Mouse (Mus musculus) heart, embryonic 11.5 days (tissue): Measurements from ENCODE around the gene 1700025G04Rik. TPM values are rescaled to one million over a fixed set of nuclear protein-coding genes. Genes with fewer than 3 reads are reported as not detected.

Source experiments
- ATAC-seq: fragments of 200-750 bp; cut with Nextera tagmentation; replicated peaks from 2 replicates; pipeline ENCODE4 v1.8.0; 2017; ENCODE audit warnings: moderate library complexity; ENCODE audit not compliant: insufficient number of reproducible peaks, low FRiP score, low TSS enrichment
- H3K27ac ChIP-seq: fragments of 300-500 bp; sonication (generic); 2 replicates; pipeline ENCODE4 v1.5.1; 2014; ENCODE audit warnings: mild to moderate bottlenecking, low read depth, low read length
- H3K27me3 ChIP-seq: fragments of 300-500 bp; sonication (generic); 2 replicates; pipeline ENCODE4 v1.6.1; 2014; ENCODE audit warnings: mild to moderate bottlenecking, low read length, mixed read lengths; ENCODE audit not compliant: control insufficient read depth, insufficient read depth
- H3K36me3 ChIP-seq: fragments of 300-500 bp; sonication (generic); 2 replicates; pipeline ENCODE4 v1.6.1; 2014; ENCODE audit warnings: mild to moderate bottlenecking, low read length, moderate library complexity, mixed read lengths; ENCODE audit not compliant: control insufficient read depth, insufficient read depth
- H3K4me1 ChIP-seq: fragments of 300-500 bp; sonication (generic); 2 replicates; pipeline ENCODE4 v1.6.1; 2014; ENCODE audit warnings: low read length; ENCODE audit not compliant: control insufficient read depth, insufficient read depth
- H3K4me2 ChIP-seq: fragments of 300-500 bp; sonication (generic); 2 replicates; pipeline ENCODE4 v1.6.1; 2014; ENCODE audit warnings: mild to moderate bottlenecking, moderate library complexity
- H3K4me3 ChIP-seq: fragments of 300-500 bp; sonication (generic); 2 replicates; pipeline ENCODE4 v1.5.1; 2014; ENCODE audit warnings: low read depth, low read length
- H3K9ac ChIP-seq: fragments of 300-500 bp; sonication (generic); 2 replicates; pipeline ENCODE4 v1.6.1; 2014; ENCODE audit warnings: mild to moderate bottlenecking, low read depth, low read length, moderate library complexity
- H3K9me3 ChIP-seq: fragments of 300-500 bp; sonication (generic); replicated peaks from 2 replicates; pipeline ENCODE4 v1.6.1; 2016; ENCODE audit warnings: low read length; ENCODE audit not compliant: control insufficient read depth
- WGBS: fragments of 180-500 bp; shearing (Covaris S2); extraction: QIAGEN DNeasy Blood & Tissue Kit; methylation state at CpG from one replicate; pipeline ENCODE4 v1.1.7; 2014; ENCODE audit not compliant: insufficient replicate concordance; 5-methylcytosine and 5-hydroxymethylcytosine counted together
- polyA plus RNA-seq: library from polyadenylated mRNA; unstranded; fragments of >200 nt; fragmentation: Nextera tagmentation; extraction: Ambion mirVana; gene quantifications from 2 replicates; pipeline ENCODE4 v1.2.1, GENCODE M21; 2014

The 1700025G04Rik gene
- polyA plus RNA-seq, 1 experiment from 2014 or later, result 25.0 TPM

DNA sequence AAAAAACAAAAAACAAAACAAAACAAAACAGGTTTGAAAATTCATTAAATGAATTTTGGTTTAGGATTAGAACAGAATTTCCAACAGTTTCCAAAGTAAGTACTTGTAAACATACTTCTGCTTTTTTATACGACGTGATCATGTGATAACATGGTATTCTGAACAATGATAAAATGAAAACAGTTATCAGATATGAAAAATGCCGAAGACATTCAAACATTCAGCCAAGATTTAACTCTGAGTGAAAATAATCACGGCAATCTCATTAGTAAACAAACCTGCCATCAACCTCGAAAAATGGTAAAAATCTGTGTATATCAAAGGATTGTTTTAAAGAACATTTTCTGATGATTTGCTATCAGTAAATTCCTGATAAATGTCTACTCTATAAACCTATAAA lies 69.9 kb downstream of the 1700025G04Rik start:
- no peaks in the 10 kb centered on the region for H3K27me3 ChIP-seq
- no peak overlapping the region for H3K4me3 ChIP-seq
- H3K36me3 ChIP-seq, result no peaks in the 10 kb centered on the region
- H3K9ac ChIP-seq, result no peak overlapping the region
- no peak for ATAC-seq
- 77% methylated on average over 5 of the region's 5 CpGs for WGBS
- peaks cover 7% of the 10 kb centered on the region; the same call in 1 of the 2 replicates for H3K4me1 ChIP-seq
- no peak overlapping the region for H3K4me2 ChIP-seq
- H3K9me3 ChIP-seq, result no peaks in the 10 kb centered on the region
- no peak overlapping the region for H3K27ac ChIP-seq

DNA sequence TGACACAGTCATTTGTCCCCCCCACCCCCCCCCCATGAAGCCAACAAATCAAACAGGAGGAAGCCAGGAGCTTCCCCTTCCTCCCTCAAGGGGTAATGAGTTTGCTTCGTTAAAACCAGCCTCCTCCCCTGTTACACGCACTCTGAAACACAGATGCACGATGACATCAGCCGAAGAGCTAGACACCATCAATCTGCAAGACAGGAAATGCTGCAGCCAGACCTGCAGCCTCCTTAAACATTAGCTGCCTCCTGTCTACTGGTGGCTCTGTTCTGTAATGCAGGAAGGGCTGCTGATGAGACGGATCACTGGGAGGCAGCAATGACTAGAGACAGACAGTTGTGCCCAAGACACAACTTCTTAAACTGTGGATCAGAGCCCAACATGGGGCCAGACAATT lies 70.7 kb downstream of the 1700025G04Rik start:
- Histone ChIP-seq H3K36me3 (no peaks in the 10 kb centered on the region), H3K4me3 (no peak overlapping the region), H3K9ac (no peak overlapping the region), H3K27me3 (no peaks in the 10 kb centered on the region), H3K9me3 (no peaks in the 10 kb centered on the region), H3K27ac (no peak overlapping the region), H3K4me1 (peaks cover 7% of the 10 kb centered on the region; the same call in 1 of the 2 replicates), H3K4me2 (no peak overlapping the region)
- ATAC-seq, result no peak
- 29% methylated on average over 5 of the region's 5 CpGs for WGBS

DNA sequence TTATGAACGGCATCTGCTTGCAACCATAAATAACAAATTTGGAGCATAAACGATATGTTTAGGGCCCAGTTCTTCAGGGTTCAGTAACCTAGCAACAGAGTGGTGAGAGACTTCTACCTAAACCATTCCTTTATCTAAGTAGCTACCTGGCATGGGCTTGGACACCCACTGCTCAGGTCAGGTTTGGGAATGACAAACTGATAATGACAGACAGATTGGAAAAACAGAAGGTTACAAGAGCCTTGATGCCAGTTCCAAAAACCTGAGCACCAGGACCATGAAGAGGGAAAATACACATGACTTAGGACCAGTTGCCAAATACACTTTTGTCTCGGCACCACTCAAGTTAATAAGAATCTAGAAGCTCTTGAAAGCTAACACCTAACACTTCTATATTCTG lies 71.6 kb downstream of the 1700025G04Rik start:
- no peak overlapping the region for H3K9ac ChIP-seq
- WGBS, result 77% methylated on average over 3 of the region's 3 CpGs
- no peak for ATAC-seq

DNA sequence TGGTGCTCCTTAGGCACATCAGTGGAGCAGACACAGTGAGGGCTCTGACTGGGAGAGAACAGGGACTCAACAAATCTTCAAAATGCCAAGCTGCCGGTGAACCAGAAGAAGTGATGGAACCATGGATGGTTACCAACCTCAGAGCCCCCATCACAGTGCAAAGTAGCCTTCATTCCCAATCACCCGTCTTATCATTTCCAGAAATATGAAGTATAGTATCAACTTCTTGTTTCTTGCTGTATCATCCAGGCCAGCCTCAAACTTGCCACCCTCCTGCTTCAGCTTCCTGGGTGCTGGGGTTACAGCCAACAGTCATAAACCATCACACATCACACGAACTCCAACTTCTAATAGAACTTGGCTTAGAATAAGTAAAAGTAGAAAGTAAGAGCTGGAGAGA lies 73.3 kb downstream of the 1700025G04Rik start:
- ATAC-seq, result no peak
- Histone ChIP-seq H3K4me3 (no peak overlapping the region), H3K27ac (no peak overlapping the region), H3K36me3 (no peaks in the 10 kb centered on the region), H3K9me3 (no peaks in the 10 kb centered on the region), H3K27me3 (no peaks in the 10 kb centered on the region), H3K4me2 (no peak overlapping the region), H3K9ac (no peak overlapping the region), H3K4me1 (peaks cover 7% of the 10 kb centered on the region; the same call in 1 of the 2 replicates)
- 83% methylated on average over 3 of the region's 3 CpGs for WGBS

More for the DNA sequence above, 71.6 kb downstream of the 1700025G04Rik start:
- Histone ChIP-seq H3K4me3 (no peak overlapping the region), H3K4me2 (no peak overlapping the region), H3K4me1 (peaks cover 7% of the 10 kb centered on the region; the same call in 1 of the 2 replicates), H3K36me3 (no peaks in the 10 kb centered on the region), H3K27me3 (no peaks in the 10 kb centered on the region), H3K27ac (no peak overlapping the region), H3K9me3 (no peaks in the 10 kb centered on the region)

DNA sequence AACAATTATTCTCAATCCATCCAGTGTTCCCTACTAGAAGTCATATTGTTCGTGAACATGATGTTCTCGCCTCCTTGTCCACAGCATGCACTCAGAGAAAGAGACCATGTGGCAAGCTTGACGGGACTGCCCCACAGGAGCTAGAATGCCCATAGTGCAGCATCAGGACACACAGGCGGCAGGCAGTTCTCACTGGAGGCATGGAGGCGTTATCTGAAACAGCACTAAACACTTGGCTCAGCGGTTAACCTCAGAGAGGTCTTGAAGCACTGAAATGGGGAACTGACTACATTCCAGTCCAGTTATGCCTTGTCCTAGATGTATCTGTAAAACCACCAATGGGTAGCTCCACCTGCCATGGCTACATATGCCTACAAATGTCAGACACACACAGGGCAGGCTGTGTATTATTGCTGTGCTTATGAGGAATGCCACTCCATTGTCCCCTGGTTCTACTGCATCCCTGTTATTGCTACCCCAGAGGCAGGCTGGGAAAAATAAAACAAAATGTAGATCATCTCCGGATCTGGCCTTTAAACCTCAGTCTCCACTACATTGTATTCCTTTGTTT lies 74.3 kb downstream of the 1700025G04Rik start:
- WGBS, result 56% methylated on average over 7 of the region's 7 CpGs
- Histone ChIP-seq H3K9ac (no peak overlapping the region), H3K4me1 (peaks cover 7% of the 10 kb centered on the region; the same call in 1 of the 2 replicates), H3K36me3 (no peaks in the 10 kb centered on the region), H3K4me3 (no peak overlapping the region), H3K9me3 (no peaks in the 10 kb centered on the region), H3K27me3 (no peaks in the 10 kb centered on the region), H3K4me2 (no peak overlapping the region), H3K27ac (no peak overlapping the region)
- no peak for ATAC-seq

DNA sequence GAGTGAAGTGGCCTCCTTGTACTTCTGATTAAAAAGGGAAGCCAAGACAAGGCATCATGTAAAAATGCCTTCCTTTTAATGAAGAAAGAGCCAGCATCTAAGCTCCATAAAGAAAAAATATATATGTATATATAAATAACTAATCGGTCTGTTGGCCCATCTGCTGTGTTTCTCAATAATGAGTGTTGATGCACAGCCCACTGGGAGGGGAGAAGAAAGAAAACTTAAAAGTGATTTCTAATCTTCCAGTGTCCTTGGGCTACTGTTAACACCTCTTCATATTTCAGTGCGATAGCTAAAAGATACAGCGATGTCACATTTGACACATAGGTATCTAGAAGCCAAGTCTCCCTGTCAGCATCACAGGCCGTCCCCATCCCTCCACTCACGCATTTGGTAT lies 78.2 kb downstream of the 1700025G04Rik start:
- Histone ChIP-seq H3K27me3 (no peaks in the 10 kb centered on the region), H3K9me3 (no peaks in the 10 kb centered on the region), H3K4me1 (peaks cover 11% of the 10 kb centered on the region; the same call in 1 of the 2 replicates), H3K27ac (no peak overlapping the region), H3K4me3 (no peak overlapping the region), H3K36me3 (no peaks in the 10 kb centered on the region), H3K9ac (no peak overlapping the region), H3K4me2 (no peak overlapping the region)
- 87% methylated on average over 5 of the region's 5 CpGs for WGBS
- no peak for ATAC-seq

DNA sequence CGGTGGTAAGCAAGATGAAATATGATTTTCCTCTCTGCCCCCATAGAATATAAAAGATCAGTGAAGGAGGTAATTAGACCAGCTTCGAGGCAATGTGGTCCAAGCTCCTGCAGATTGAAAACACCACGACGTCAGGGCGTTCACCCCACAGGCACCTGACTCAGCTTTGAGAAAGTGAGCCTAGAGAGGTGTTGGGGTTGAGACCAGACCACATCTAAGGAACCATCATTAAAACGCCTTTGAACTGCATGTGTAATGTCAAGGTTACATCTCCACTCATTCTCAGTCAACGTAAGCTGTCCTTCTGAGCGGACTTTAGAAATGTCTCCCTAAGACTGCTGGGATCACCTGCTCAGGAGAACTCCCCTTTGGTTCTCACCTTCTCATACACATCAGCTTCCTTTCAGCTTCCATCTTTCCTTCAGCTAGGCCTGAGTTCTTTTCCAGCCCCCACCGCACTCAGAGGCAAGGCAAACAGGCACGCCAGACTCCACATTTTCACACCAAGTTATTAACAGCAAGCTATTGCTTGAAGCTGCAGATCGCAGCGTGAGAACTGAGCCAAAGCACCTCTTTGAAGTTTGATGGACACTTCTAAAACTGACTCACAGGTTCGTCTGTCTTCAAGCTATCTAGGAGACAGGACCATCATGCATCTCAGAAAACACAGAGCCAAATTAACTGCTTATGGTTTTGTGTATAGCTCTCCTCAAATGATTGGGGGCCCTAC lies 79.5 kb downstream of the 1700025G04Rik start:
- ATAC-seq, result no peak
- no peaks in the 10 kb centered on the region for H3K36me3 ChIP-seq
- no peak overlapping the region for H3K9ac ChIP-seq
- H3K4me1 ChIP-seq, result peaks cover 6% of the 10 kb centered on the region; the same call in 1 of the 2 replicates
- H3K27me3 ChIP-seq, result no peaks in the 10 kb centered on the region
- H3K4me2 ChIP-seq, result no peak overlapping the region
- H3K9me3 ChIP-seq, result no peaks in the 10 kb centered on the region
- no peak overlapping the region for H3K27ac ChIP-seq
- WGBS, result 73% methylated on average over 13 of the region's 13 CpGs
- H3K4me3 ChIP-seq, result no peak overlapping the region

DNA sequence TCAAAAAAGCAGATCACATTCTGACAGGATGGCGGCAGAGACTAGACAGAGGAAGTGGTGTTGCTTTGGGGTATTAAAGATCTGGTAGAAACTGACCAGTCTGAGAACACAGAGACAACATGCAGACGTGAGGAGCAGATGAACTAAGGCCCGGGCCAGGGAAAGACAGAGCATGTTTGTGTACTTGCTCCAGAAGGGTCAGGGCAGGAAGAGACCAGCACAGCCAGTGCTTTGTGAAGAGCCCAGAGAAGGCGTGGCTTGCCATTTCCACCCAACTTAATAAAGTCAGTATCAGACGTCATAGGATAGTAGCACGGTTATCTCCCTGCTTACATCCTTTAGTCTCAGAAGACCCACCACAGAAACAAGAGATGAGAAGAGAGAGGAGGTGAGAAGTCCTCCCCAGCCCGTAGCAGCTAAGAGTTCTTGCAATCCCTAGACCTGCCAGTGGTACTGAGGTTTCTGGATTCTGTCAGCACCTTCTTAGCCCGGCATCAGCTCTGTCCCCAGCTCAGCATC lies 81.4 kb downstream of the 1700025G04Rik start:
- WGBS, result 30% methylated on average over 8 of the region's 8 CpGs
- H3K9ac ChIP-seq, result no peak overlapping the region
- H3K9me3 ChIP-seq, result no peaks in the 10 kb centered on the region
- no peaks in the 10 kb centered on the region for H3K36me3 ChIP-seq
- no peak for ATAC-seq
- peaks cover 6% of the 10 kb centered on the region; the same call in 1 of the 2 replicates for H3K4me1 ChIP-seq
- no peak overlapping the region for H3K4me3 ChIP-seq
- H3K4me2 ChIP-seq, result no peak overlapping the region
- no peaks in the 10 kb centered on the region for H3K27me3 ChIP-seq
- no peak overlapping the region for H3K27ac ChIP-seq
